Mouse (Mus musculus): ENCODE data around the gene Mylip.
A peak's percentile ranks its signal among the peaks of the same experiment; 100 is the strongest.

Gene Mylip

GRCm38 (mm10) chr13:45390962-45391853 is 1.7 kb downstream of the Mylip start:
- DNase-seq (ENCODE audit: low read depth, low spot score), result peak; percentile 57

GRCm38 (mm10) chr13:45391854-45392454 is 2.4 kb downstream of the Mylip start:
- no peak for DNase-seq (ENCODE audit: low read depth, low spot score)

GRCm38 (mm10) chr13:45394221-45394768 is 4.8 kb downstream of the Mylip start:
- DNase-seq (ENCODE audit: low read depth, low spot score), result peak; percentile 56

GRCm38 (mm10) chr13:45396724-45397123 is 7.2 kb downstream of the Mylip start:
- no peak for DNase-seq (ENCODE audit: low read depth, low spot score)

GRCm38 (mm10) chr13:45397240-45397639 is 7.7 kb downstream of the Mylip start:
- DNase-seq (ENCODE audit: low read depth, low spot score), result peak; percentile 56

GRCm38 (mm10) chr13:45397896-45398805 is 8.6 kb downstream of the Mylip start:
- DNase-seq (ENCODE audit: low read depth, low spot score), result peak; percentile 65

- DNase-seq (ENCODE audit: low read depth, low spot score), result no peak
Measured at GRCm38 (mm10) chr13:45400700-45401099, 11.2 kb downstream of the Mylip start.

GRCm38 (mm10) chr13:45401816-45402215 is 12.3 kb downstream of the Mylip start:
- DNase-seq (ENCODE audit: low read depth, low spot score), result no peak

GRCm38 (mm10) chr13:45402316-45403039 is 12.9 kb downstream of the Mylip start:
- no peak for DNase-seq (ENCODE audit: low read depth, low spot score)

- no peak for DNase-seq (ENCODE audit: low read depth, low spot score)
Measured at GRCm38 (mm10) chr13:45404269-45404668, 14.7 kb downstream of the Mylip start.

- DNase-seq (ENCODE audit: low read depth, low spot score), result no peak
Measured at GRCm38 (mm10) chr13:45405194-45405810, 15.8 kb downstream of the Mylip start.

- DNase-seq (ENCODE audit: low read depth, low spot score), result no peak
Measured at GRCm38 (mm10) chr13:45406289-45406688, 16.7 kb downstream of the Mylip start.

- no peak for DNase-seq (ENCODE audit: low read depth, low spot score)
Measured at GRCm38 (mm10) chr13:45406703-45407102, 17.2 kb downstream of the Mylip start.

- no peak for DNase-seq (ENCODE audit: low read depth, low spot score)
Measured at GRCm38 (mm10) chr13:45410936-45411335, 21.4 kb downstream of the Mylip start.

- no peak for DNase-seq (ENCODE audit: low read depth, low spot score)
Measured at GRCm38 (mm10) chr13:45413066-45413465, 23.5 kb downstream of the Mylip start.

GRCm38 (mm10) chr13:45414031-45414430 is 24.5 kb downstream of the Mylip start:
- DNase-seq (ENCODE audit: low read depth, low spot score), result peak; percentile 52

- peak; percentile 50 for DNase-seq (ENCODE audit: low read depth, low spot score)
Measured at GRCm38 (mm10) chr13:45416621-45417057, 27.1 kb downstream of the Mylip start.

GRCm38 (mm10) chr13:45418986-45419385 is 29.4 kb downstream of the Mylip start:
- peak; percentile 44 for DNase-seq (ENCODE audit: low read depth, low spot score)

- DNase-seq (ENCODE audit: low read depth, low spot score), result no peak
Measured at GRCm38 (mm10) chr13:45422251-45422650, 32.7 kb downstream of the Mylip start.

- DNase-seq (ENCODE audit: low read depth, low spot score), result no peak
Measured at GRCm38 (mm10) chr13:45422709-45423108, 33.2 kb downstream of the Mylip start.
